Mouse (Mus musculus): ENCODE measurements around the gene Gm30737.
"Not testable (repeated sequence)": the region's sequence is repeated elsewhere in the genome, so short reads cannot be mapped to it uniquely, and the experiment has no call there.

- TF ChIP-seq HCFC1 (IDR thresholded peaks at IDR 0.05; ENCODE audit: borderline replicate concordance, insufficient read depth, low read length); CHD2 (IDR thresholded peaks at IDR 0.05; ENCODE audit: low read depth, low read length); ZC3H11A (IDR thresholded peaks at IDR 0.05; ENCODE audit: borderline replicate concordance, low read depth, low read length); ZNF384 (IDR thresholded peaks at IDR 0.05; ENCODE audit: low read depth, low read length): not testable (repeated sequence)
Observed at GRCm38 (mm10) chrY:14400410-14400809, at the start of gene Gm30737.
